Mouse (Mus musculus) ES-E14 (cell line): ENCODE data around the gene Dpysl5. TPM values are rescaled to one million over a fixed set of nuclear protein-coding genes. Genes with fewer than 3 reads are reported as not detected.

ENCODE experiments used
- DNase-seq: peaks from one replicate; pipeline ENCODE4 v3.0.0-alpha.2; 2013; ENCODE audit warnings: low read depth, low spot score
- H3K27ac ChIP-seq: 2 replicates; pipeline ENCODE4 v1.5.1; 2012; ENCODE audit warnings: low read depth, mild to moderate bottlenecking, low read length, moderate library complexity, mixed read lengths; ENCODE audit not compliant: poor library complexity, insufficient read depth, severe bottlenecking
- H3K36me3 ChIP-seq: 2 replicates; pipeline ENCODE4 v1.6.1; 2012; ENCODE audit warnings: mild to moderate bottlenecking, low read length, moderate library complexity, mixed read lengths; ENCODE audit not compliant: control insufficient read depth, poor library complexity, insufficient read depth, severe bottlenecking
- H3K4me1 ChIP-seq, 2 experiments: fragments of 150-350 bp in 1 of 2; sonication (generic) in 1 of 2; 2 replicates each; pipeline ENCODE4 v1.6.1; 2012; ENCODE audit warnings: low read length in 2 of 2, mild to moderate bottlenecking in 1 of 2, mixed read lengths in 1 of 2; ENCODE audit not compliant: control insufficient read depth in 2 of 2, insufficient read depth in 2 of 2, poor library complexity in 1 of 2
- H3K4me3 ChIP-seq, 2 experiments: fragments of 150-350 bp in 1 of 2; sonication (generic) in 1 of 2; 2 replicates each; pipeline ENCODE4 v1.5.1; 2012; ENCODE audit warnings: low read length in 2 of 2, low read depth in 1 of 2, mild to moderate bottlenecking in 1 of 2, mixed read lengths in 1 of 2; ENCODE audit not compliant: insufficient read depth in 1 of 2, poor library complexity in 1 of 2, severe bottlenecking in 1 of 2
- H3K9ac ChIP-seq: 2 replicates; pipeline ENCODE4 v1.6.1; 2012; ENCODE audit warnings: low read depth, mild to moderate bottlenecking, low read length, mixed read lengths; ENCODE audit not compliant: poor library complexity, insufficient read depth, severe bottlenecking
- H3K9me3 ChIP-seq: fragments of 150-350 bp; sonication (generic); 2 replicates; pipeline ENCODE4 v1.6.1; 2012; ENCODE audit warnings: low read depth, mild to moderate bottlenecking, low read length; ENCODE audit not compliant: control insufficient read depth, insufficient read depth
- CHD2 ChIP-seq: IDR thresholded peaks from 2 replicates; pipeline ENCODE4 v1.6.1; 2014; ENCODE audit warnings: mild to moderate bottlenecking, low read depth, low read length, inconsistent platforms
- HCFC1 ChIP-seq: IDR thresholded peaks from 2 replicates; pipeline ENCODE4 v1.6.1; 2012; ENCODE audit warnings: low read length, inconsistent platforms, borderline replicate concordance; ENCODE audit not compliant: insufficient read depth
- MAFK ChIP-seq: IDR thresholded peaks from 2 replicates; pipeline ENCODE4 v1.6.1; 2014; ENCODE audit warnings: mild to moderate bottlenecking, low read depth, low read length, inconsistent platforms; ENCODE audit not compliant: insufficient read depth
- ZC3H11A ChIP-seq: IDR thresholded peaks from 2 replicates; pipeline ENCODE4 v1.6.1; 2012; ENCODE audit warnings: low read depth, mild to moderate bottlenecking, inconsistent platforms, low read length, borderline replicate concordance
- ZNF384 ChIP-seq: IDR thresholded peaks from 2 replicates; pipeline ENCODE4 v1.6.1; 2012; ENCODE audit warnings: low read depth, low read length, inconsistent platforms
- in situ Hi-C, 2 experiments: fragments of 600-800 bp; cut with MboI; formaldehyde crosslinking; loops; one replicate each; pipeline ENCODE4 v1.15.1; 2025; ENCODE audit warnings: low sequenced_read_pairs in 2 of 2, inconsistent platforms in 1 of 2; ENCODE audit not compliant: unreplicated experiment in 2 of 2
- total RNA-seq: library from RNA; depleted of rRNA; stranded (reverse); fragments of 300-350 nt; gene quantifications from 2 replicates; pipeline ENCODE4 v1.2.3, GENCODE M21; 2012

Gene Dpysl5
- total RNA-seq, 1 experiment: 5.3 TPM

DNA sequence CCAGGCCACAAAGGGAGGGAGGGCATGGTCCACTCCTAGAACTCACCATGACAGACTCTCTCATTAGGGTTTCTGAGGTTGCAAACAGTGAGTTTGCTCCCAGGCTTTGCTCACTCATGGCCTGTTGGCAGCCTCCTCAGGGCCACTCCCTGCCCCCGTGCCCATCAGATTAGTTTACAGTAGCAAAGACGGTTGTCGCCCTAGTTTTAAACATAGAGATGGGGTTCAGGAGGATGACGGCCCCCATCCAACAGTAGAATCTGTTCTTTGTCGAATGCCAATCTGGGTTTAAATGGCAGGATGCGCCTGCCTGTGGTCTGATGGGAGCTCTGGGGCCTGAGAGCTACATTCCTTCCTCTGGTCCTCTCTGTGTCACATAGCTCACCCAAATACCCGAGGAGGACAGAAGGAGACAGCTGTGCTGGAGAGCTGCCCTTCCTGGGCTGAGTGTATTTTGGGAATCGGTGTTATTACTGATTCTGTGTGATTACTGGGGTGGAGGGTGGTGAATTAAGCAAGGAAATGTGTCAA, 105.0 kb downstream of the Dpysl5 start:
- Histone ChIP-seq H3K9me3 (no peaks in the 10 kb centered on the region), H3K4me1 (peaks cover 2 to 3% of the 10 kb centered on the region in 2 experiments; a peak in 1 of 4 replicates), H3K4me3 (no peak overlapping the region), H3K9ac (no peak overlapping the region), H3K27ac (no peak overlapping the region), H3K36me3 (no peaks in the 10 kb centered on the region)
- TF ChIP-seq ZNF384: no peak
- TF ChIP-seq HCFC1: no peak
- TF ChIP-seq ZC3H11A: no peak
- no peak for TF ChIP-seq MAFK
- no peak for TF ChIP-seq CHD2
- in situ Hi-C loops: loop anchor here in 1 of 2 experiments (25.0 kb wide), 1 partner anchor 121 kb away; the partner anchor contains the start of gene Cgref1
- no peak for DNase-seq

DNA sequence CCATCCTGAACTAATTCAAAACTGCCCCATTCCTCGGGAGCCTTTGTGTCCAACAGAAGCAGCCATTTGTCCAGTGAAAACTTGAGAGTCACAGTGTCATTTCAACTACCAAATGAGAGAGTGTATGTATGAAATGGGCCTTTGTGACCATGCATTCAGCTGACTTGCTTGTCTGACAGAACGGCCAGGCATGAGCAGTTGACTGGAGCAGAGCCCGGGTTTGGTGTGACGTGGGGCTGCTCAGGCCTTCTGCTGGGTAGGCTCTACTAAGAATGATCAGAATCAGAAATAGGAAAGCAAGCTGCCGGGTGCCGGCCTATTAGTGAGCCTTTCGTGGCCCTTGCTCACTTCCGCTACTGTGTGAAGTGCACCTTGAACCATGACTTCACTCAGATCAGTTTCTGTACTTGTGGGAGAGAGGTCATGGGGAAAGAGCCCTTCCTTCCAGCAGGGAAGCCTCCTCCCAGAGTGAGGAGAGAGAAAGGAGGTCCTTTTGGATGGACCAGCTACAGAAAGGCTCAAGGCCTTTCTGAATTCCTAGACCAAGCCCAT, 107.5 kb downstream of the Dpysl5 start:
- Histone ChIP-seq H3K9me3 (no peaks in the 10 kb centered on the region), H3K4me1 (0 out of 4 replicates have a peak, but pooled peaks cover 0 to 2% of the 10 kb centered on the region in 2 experiments), H3K36me3 (no peaks in the 10 kb centered on the region), H3K9ac (no peak overlapping the region), H3K4me3 (no peak overlapping the region), H3K27ac (no peak overlapping the region)
- DNase-seq: no peak
- in situ Hi-C loops: loop anchor here in 1 of 2 experiments (25.0 kb wide), 1 partner anchor 118 kb away; the partner anchor contains the start of gene Cgref1
- TF ChIP-seq CHD2 (no peak), ZNF384 (no peak), ZC3H11A (no peak), HCFC1 (no peak), MAFK (no peak)

DNA sequence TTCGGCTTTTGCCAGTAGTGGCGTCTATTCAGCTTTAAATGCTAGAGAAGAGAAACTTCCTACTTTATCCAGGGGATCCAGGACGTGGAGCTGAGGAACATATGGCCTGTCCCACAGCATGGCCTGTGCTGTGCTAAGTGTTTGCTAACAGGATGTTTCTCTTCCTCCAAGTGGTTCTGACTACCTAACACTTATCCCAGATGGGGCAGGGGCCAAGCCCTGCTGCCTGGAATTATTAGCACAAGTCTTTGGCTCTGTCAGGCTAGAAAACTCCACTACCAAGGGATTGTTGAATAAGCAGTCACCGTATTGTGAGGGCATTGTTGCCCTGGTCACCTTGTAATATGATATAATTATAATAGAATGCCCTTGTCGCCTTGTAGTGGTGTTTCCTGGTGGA, 111.3 kb downstream of the Dpysl5 start:
- no peak for TF ChIP-seq ZNF384
- no peak for TF ChIP-seq ZC3H11A
- TF ChIP-seq HCFC1: no peak
- no peak for TF ChIP-seq CHD2
- no peak for TF ChIP-seq MAFK
- in situ Hi-C loops: loop anchor here in 1 of 2 experiments (25.0 kb wide), 1 partner anchor 115 kb away; the partner anchor contains the start of gene Cgref1
- Histone ChIP-seq H3K36me3 (no peaks in the 10 kb centered on the region), H3K9me3 (no peaks in the 10 kb centered on the region), H3K9ac (no peak overlapping the region), H3K27ac (no peak overlapping the region), H3K4me1 (no peaks in the 10 kb centered on the region), H3K4me3 (no peak overlapping the region)
- no peak for DNase-seq

DNA sequence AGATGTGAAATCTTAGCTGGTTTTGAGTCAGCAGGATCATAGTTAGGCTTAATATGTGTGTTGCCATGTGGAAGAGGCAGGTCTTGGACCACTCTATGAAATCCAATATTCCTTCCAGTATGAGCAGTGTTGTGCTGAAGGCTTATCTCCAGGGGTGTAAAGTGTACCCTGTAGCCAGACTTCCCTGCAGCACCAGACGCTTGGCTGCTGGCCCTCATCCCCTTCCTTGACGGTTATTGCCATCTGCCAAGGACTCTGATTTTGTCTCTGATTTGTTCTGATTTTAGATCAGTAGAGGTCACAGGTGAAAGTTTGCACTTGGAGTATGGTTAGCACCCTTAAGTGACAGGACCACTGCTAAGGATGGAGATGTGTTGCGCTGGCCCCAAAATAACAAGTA, 111.7 kb downstream of the Dpysl5 start:
- TF ChIP-seq CHD2: no peak
- no peak for TF ChIP-seq MAFK
- no peak for TF ChIP-seq HCFC1
- TF ChIP-seq ZC3H11A: no peak
- no peak for TF ChIP-seq ZNF384
- in situ Hi-C loops: loop anchor here in 1 of 2 experiments (25.0 kb wide), 1 partner anchor 114 kb away; the partner anchor contains the start of gene Cgref1
- Histone ChIP-seq H3K27ac (no peak overlapping the region), H3K4me3 (no peak overlapping the region), H3K9ac (no peak overlapping the region), H3K4me1 (no peaks in the 10 kb centered on the region), H3K9me3 (no peaks in the 10 kb centered on the region), H3K36me3 (no peaks in the 10 kb centered on the region)
- DNase-seq: no peak
